Mouse (Mus musculus) testis, adult 10 weeks (tissue): ENCODE results near the gene Rnps1. TPM values are rescaled to one million over a fixed set of nuclear protein-coding genes. Genes with fewer than 3 reads are reported as not detected.

ENCODE experiments used
- polyA plus RNA-seq: library from polyadenylated mRNA; stranded (reverse); fragments of 350-450 nt; fragmentation: Illumina TruSeq; extraction: RNeasy Lipid Tissue Mini Kit (QIAGEN cat#74804); gene quantifications from one replicate; pipeline ENCODE4 v1.2.3, GENCODE M21; 2014; ENCODE audit warnings: low read depth, low replicate concordance

Rnps1 gene
- polyA plus RNA-seq: 56.3 TPM

DNA sequence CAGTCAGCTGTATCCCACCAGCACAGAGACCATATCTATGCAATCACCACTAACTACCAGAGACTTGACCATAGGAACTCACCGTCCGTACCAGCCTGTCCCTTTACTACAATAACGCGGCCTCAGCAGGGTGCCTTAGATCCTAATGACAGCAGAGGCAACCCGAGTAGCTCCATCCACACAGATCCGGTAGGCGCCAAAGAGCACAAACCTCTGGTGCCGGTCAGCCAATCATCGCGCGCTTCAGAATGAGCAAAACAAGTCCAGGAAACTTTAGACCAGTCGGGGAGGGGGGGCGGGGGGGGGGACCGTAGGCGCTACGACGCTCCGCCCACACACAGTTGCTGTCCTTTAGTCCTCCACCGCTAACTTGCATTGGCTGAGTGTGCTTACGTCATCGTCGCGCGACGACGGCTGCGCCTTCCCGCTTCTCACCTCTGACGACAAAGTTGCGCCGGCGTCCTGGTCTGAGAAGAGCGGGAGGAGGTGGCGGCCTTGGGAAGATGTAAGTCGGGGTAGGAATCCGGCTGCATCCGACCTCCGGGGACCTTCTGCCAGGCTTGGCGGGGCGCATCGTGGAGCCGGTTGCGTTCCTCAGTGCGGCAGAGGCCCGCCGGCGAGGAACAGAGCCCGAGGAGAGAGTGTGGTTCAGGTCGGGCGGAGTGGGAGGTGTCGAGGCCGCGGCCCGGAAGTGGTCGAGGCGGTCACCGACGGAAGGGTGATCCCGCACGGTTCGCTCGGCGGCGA lies at the start of gene Rnps1:
Gene Rnps1, plus strand, starts transcription at position 336 of the 747 bp plus-strand sequence.

DNA sequence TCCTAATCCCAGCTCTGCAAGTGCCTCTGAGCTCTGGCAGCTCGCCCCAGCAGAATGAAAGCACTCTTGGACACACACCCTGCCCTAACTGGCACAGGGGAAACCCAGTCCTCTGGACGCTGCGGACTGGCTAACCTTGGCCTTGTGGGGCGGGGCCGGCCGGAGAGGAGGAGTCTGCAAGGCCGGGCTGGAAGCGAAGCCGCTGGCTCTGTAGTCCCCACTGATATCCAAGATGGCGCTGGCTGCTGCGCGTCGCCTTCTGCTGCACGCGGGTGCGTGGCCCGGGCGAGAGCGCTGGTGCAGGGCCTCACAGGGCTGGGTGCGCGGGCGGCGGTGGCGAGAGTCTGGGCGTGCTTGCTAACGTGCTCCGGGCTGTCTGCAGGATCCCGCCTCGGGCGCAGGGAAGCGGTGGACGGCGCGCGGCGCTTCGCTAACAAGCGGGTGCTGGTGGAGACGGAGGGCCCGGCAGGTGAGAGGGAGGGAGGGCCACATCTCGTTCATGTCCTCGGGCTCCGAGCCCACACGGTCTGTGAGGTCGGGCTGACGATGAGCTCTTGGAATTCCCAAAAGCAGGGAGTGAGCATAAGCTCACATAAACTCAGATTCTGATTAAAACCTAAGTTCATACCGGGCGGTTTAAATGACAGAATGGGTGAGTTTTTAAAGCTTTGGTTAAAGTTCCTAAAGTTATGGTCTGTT lies 12.3 kb downstream of the Rnps1 start, which contains the start of gene Eci1:
Gene Eci1, plus strand, starts transcription at position 171 of the 699 bp plus-strand sequence.

DNA sequence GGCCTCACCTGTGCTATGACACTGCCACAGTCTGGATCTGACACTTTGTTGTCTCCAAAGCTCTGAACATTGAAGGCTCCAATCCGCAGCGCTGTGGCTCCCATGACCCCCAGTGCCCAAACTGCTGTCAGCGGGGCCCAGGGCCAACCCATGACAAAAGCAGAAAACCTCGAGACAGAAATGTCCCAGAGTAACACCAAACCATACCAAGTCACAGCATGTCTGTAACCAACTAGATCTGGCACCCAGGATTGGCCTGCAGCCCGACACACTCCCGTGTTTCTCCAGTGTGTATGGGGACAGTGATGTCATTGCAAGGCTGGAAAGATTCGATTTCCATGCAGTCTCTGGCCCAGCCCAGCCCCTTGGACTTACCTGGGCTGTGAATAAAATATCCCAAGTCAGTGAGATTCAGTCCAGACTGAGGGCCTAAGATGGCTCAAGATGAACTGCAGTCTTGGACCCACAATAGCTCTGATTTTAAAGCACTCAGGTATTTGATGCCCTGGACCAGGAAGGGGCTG lies 28.3 kb downstream of the Rnps1 start, which contains the start of gene Dnase1l2:
Gene Dnase1l2, minus strand, starts transcription at position 474 of the 524 bp plus-strand sequence.

DNA sequence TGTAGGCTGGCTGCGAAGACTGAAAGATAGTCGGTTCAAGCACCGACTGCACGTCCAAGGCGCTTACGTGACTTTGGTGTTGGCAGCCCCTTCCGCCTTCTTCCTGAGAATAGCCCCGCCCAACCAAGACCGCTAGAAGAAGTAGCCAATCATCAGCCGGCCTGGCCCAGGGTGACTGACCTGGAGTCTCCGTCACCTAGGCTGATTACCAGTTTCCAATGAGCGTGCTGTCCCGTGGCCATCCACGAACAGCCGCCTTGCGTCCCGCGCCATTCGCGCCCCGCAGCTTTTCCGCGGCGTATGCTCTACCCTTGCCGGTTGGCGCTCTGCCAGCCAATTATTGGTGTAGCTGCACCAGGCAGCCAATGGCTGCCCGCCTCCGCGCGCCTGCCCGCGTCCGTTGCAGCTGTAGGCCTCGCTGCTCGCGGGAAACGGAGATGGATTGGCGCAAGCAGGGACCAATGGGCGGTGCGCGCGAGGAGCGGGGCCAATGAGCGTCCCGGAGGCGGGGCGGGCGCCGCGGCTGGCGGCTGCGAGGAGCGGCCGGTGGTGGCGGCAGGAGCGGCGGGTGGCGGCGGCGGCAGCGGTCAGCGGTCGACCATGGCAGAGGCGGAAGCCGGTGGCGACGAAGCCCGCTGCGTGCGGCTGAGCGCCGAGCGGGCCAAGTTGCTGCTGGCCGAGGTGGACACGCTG lies 55.7 kb downstream of the Rnps1 start, which contains the start of the genes E4f1 and Pgp:
Gene E4f1, minus strand, starts transcription at position 404 of the 693 bp plus-strand sequence.
Gene Pgp, plus strand, starts transcription at position 483 of the 693 bp plus-strand sequence.

DNA sequence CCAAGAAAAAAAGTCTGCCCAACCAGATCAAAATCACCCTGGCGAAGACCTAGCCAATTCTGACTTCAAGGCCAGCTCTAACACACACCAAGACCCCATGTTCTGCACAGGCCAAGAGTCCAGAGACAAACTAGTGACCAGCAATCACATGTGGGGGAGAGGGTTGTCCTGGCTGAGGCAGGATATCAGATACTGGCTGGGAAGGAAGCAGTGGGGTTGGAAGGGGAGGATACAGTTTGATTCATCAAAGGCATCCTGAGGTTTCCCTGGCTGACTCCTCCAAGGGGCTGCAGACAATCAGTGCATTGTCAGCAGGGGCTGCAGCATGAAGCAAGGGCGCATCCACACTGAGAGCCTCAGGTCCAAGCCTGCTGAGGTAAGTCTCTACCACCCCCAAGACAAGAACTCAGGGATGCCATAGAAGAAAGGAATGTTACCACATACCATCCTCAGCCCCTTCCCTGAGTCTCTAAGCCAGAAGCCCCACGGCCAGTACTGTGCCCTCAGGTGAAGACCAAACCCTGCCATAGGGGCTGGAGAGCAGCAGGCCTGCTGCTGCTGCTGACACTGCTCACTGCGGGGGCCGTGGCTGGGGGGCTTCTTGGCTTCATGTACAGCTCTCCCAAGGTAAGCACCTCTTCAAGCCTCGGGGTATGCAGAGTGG lies 59.4 kb downstream of the Rnps1 start, which contains the start of gene Bricd5:
Gene Bricd5, plus strand, starts transcription at position 273 of the 664 bp plus-strand sequence.

Other genes starting within 250 kb of the Rnps1 start
- 19.8 TPM for gene Atp6v0c, start 244.9 kb upstream of the Rnps1 start, polyA plus RNA-seq
- 3.0 TPM for gene Tbc1d24, start 209.0 kb upstream of the Rnps1 start, polyA plus RNA-seq
- 0.06 TPM for gene Ntn3, start 205.0 kb upstream of the Rnps1 start, polyA plus RNA-seq
- 1.2 TPM for gene Tedc2, start 193.7 kb upstream of the Rnps1 start, polyA plus RNA-seq
- gene Ccnf, start 163.1 kb upstream of the Rnps1 start, polyA plus RNA-seq: 5.3 TPM
- gene Abca17, start 63.5 kb upstream of the Rnps1 start, polyA plus RNA-seq: 47.2 TPM
- gene Abca3, start 62.6 kb upstream of the Rnps1 start, polyA plus RNA-seq: 0.95 TPM
- 2.9 TPM for gene Eci1, start 12.1 kb downstream of the Rnps1 start, polyA plus RNA-seq
- 0.62 TPM for gene Dnase1l2, start 28.5 kb downstream of the Rnps1 start, polyA plus RNA-seq
- gene E4f1, start 55.7 kb downstream of the Rnps1 start, polyA plus RNA-seq: 2.4 TPM
- 71.1 TPM for gene Pgp, start 55.8 kb downstream of the Rnps1 start, polyA plus RNA-seq
- gene Bricd5, start 59.3 kb downstream of the Rnps1 start, polyA plus RNA-seq: not detected
- gene Mlst8, start 64.5 kb downstream of the Rnps1 start, polyA plus RNA-seq: 2.2 TPM
- 0.97 TPM for gene Caskin1, start 74.0 kb downstream of the Rnps1 start, polyA plus RNA-seq
- gene Traf7, start 113.4 kb downstream of the Rnps1 start, polyA plus RNA-seq: 5.8 TPM
- 0.57 TPM for gene Rab26, start 119.6 kb downstream of the Rnps1 start, polyA plus RNA-seq
- gene Pkd1, start 135.3 kb downstream of the Rnps1 start, polyA plus RNA-seq: 1.9 TPM
- 5.8 TPM for gene Tsc2, start 218.1 kb downstream of the Rnps1 start, polyA plus RNA-seq
- 0.10 TPM for gene Nthl1, start 218.1 kb downstream of the Rnps1 start, polyA plus RNA-seq
- 0.57 TPM for gene Slc9a3r2, start 235.8 kb downstream of the Rnps1 start, polyA plus RNA-seq
- gene Npw, start 243.9 kb downstream of the Rnps1 start, polyA plus RNA-seq: not detected